Mouse (Mus musculus) adrenal gland, postnatal 14 days (tissue): ENCODE measurements around the gene Tmem106c. TPM values are rescaled to one million over a fixed set of nuclear protein-coding genes. Genes with fewer than 3 reads are reported as not detected.

ENCODE experiments used
- DNase-seq: peaks from one replicate; pipeline ENCODE4 v3.0.0; 2021; ENCODE audit warnings: mixed read lengths
- total RNA-seq: library from RNA; stranded (reverse); gene quantifications from 2 replicates; pipeline ENCODE4 v1.2.3, GENCODE M21; 2021

Gene Tmem106c
- total RNA-seq, 1 experiment from 2014 or later: 40.9 TPM

DNA sequence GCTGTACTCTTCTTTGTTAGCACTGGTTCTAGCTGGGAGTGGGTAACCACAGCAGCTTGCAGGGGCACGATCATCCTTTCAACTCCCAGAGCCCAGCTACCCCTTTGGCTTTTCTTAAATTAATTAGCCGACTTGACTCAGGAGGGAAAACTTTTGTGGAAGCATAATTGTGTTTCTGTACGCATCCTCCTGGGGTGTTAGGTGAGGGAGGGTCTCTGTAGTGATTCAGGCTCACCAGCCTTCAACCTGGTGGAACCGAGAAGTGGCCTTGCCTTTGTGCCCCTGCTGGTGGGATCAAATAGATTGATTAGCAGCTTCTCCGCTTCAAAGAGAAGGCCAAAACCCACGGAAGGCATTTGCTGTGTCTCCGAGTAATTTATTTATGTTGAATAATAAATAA, 36.0 kb downstream of the Tmem106c start:
- no peak for DNase-seq

DNA sequence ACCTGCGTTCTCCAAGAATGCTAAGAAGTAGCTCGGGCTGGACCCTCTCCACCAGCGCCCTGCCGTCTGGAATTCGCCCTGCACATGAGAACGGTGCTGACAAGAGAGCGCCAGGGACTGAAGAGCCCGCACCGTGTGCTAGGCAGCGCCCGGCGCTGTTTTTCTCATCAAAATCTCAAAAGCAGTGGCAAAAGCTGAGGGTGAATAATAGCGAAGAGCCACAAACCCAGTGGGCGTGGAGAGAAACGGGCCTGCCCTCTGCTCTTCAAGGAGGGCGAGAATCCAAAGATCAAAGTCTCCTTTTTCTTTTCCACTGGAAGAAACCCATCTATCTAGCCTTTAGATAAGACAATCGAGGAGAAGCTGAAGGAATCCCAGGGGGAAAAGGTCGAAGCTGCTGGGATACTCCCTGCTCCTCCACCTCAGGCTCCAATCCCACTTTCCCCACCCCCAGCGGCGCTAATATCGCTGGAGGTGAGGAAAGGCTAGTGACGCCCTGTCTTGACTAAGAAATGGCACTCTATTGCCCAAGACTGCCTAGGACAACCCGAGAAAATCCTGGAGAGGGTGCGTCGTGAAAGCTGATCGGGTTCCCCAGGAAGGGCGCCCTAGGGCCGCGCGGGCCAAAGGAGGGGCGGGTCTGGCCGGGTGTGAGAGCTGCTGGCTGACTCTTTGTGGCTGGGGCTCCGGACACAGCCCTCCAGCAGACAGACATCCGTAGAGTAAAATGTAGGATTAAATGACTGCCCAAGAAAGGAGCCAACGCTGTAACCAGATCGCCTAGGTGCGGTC, 37.5 kb downstream of the Tmem106c start:
- DNase-seq: no peak

DNA sequence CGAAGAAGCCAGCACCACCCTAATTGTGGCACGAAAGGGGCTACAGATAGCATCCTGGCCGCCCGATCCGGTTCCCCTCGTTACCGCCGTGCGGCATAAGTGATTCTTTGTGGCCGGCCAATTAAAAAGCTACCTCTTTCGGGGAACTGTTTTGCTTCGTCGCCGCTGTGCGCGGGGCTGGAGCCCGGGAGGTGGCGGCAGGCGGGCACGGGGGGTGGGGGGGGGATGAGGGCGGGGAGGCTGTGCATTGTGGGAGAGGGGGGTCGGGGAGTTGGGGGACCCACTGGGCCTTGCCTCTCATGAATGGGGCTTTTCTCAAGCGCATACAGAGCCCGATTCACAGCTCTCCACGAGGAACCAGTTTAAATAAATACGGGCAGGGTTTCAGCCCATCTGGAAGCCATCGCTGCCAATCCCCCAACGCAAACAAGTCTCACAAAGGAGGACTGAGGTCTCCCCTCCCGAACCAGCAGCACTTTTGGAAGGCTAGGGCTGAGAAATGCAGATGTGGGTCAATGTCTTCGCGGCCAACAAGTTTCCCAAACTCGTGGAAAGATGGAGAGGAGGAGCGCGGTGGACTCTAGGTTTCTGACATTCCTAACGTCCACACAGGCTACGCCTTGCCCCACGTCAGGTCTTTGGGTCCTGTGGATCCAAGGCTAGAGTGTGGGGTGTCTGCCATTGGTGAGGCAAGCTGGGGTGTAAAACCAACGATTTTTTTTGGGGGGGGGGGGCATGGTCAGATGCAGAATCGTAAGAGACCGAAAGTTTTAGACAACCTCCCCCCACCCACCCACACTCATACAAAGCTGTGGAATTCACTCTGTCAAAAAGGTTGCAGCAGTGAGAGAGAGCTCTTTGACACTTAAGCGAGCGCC, 38.4 kb downstream of the Tmem106c start:
- DNase-seq: no peak

DNA sequence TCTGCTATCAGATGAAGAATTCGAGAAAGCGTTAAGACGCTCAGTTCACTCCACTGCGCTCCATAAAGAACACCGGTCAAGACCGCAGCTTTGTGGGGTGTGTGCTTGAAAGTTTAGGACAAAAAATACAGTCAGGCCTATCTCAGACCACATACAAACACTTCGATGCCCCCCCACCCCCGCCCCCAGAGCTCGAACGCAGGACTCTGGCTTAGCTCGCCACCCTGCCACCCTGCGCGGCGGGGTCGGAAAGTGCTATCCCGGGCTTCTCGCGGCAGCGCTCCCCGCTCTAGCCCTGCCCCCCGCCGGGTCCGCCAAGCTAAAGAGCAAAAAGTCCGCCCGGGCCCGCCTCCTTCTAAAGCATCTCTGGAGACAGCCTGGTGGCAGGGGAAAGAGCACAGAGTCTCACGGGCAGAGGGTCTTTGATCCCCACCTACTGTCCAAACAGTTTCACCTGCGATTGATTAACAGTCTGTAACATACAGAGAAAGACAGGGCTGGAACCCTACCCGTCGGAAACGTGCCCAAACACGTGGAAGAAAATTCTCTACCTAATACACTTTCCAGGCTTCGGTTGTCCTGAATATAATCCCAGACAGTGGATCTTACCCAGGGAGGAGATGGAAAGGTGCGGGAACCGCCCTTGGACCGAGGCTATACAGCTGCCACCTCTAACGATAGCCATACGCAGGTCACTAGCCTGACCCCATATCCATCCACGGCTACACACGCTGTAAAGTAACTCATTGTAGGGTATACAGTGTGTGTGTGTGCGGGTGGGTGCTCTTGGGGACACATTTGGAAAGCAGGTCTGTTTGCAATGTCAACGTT, 39.2 kb downstream of the Tmem106c start:
- DNase-seq: peak; percentile 51

DNA sequence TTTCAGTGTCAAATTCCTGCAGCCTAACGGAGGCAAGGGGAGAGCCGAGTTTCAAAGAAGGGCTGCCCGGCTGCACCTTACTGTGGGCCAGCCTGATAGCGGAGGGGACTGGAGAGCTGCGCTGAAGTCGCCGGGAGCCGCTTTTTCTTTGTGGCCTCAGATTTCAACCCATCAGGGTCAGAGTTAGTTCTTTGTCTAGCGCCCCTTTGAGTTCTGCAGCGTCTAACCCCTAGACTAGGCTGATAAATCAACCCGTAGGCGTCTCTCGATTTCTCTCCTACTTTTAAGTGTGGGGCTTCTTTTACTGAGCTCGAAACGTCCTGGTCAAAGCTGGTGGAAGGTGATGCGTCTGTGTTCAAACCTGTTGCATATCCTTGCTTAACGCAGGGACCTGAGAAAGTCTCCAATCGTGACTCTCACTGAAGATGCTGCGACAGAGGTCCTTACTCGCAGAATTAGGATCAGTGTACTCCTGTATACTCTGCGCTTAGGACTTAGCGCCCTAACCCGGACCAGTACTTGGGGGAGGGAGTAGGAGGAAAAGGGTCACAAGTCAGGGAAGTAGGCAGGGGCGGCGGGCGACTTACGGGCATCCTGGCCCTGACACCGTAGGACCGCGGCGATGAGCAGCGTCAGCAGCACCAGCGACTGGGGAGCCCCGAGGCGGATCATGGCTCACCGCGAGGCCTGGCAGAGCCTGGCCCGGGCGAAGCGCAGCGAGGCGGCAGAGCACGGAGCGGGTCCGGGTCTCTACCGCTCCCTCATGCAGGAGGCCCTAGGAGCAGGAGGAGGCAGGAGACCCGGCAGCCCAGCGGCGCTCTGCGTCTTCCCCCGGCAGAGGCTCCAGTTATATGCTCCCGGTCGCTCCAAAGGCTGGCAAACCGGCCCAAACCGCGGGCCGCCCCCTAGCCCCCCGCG, 40.1 kb downstream of the Tmem106c start, which contains the start of gene Col2a1:
TSS of gene Col2a1 (minus strand) at position 874 of the 918 bp plus-strand sequence.
- DNase-seq: peak; percentile 41

DNA sequence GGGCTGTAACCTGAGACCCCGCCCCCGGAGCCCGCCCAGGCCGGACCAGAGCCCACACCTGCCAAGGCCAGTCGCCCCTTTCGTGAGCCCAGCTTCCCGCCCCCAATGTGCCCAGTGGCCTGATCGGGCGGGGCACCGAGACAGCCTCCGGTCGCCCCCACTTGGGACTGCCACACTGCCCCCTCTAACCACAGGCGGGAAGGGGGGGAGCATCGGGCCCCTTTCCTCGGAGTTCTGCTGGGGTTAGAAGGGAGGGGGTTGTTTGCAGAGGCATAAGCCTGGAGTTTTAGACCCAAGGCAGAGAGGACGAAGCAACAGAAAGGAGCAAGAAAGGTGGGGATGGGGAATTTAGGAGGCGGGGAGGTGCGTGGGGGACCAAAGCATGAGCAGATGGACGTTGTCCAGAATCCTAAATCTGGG, 40.8 kb downstream of the Tmem106c start:
- DNase-seq: no peak

DNA sequence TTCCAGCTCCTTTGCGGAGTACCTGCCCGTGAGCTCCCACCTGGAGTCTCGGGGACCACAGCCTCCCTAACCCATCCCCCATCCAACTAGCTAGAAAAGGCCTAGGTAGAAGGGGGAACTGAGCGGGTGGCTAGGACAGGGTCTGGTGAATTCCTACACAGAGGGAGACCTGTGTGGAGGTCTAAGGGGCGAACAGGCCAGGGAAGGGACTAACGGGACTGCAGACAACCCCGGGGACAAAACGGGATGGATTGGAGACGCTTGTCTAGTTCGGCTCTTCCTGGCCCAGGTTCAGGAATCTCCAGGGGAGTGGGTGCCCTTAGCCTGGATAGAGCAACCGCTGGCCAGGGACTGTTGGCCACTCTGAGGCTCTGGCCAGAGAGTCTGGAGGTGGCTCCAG, 41.2 kb downstream of the Tmem106c start:
- DNase-seq: no peak

DNA sequence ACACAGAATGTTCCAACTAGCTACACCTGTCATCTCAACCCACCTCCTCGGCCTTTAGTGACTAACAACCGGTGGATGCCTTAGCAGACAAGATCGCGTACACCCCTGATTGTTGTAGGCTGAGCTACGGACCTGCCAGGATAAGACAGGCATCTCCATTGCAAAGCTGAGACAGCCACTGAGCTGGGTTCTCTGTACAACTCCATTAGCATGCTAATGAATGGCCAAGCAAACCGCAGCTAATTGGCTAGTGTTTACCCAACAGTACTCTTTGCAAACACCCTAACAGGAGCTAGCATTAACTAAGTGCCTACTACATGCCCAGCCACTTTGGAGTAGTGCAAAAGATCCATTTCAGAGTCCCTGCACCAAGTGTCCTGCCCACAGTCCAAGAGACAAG, 48.8 kb downstream of the Tmem106c start:
- no peak for DNase-seq

DNA sequence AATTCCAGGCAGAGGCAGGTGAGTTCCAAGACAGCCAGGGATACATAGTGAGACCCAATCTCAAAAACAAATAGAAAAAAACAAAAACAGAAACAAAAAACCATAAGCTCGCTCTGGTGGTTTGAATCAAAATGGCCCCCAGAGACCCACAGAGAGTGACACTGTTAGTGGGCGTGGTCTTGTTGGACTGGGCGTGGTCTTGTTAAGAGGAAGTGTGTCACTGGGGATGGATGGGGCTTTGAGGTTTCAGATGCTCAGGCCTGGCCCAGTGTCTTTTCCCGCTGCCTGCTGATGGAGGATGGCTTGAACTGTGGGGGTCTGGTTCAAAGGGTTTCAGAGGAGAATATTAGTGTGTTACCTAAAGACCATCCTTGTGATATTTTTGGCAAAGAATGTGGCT, 53.9 kb downstream of the Tmem106c start:
- no peak for DNase-seq

DNA sequence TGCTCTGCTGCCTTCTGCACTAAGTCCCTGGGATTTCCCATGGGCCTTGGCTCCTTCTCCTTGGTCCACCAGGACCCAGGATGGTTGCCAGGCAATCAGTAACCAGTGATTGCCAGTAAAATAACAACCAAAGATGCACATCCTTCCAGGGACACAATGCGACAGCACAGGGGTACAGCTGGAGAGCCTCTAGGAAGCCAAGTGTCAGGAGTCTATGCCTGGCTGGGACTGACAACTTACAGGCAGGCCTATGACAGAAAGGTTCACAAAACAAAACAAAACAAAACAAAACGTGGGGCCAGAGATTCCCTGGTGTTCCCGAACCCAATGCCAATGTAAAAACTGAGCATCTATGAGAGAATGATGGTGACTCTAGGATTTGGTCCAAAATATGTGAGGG, 55.0 kb downstream of the Tmem106c start:
- DNase-seq: no peak

Other genes with a start within 250 kb of the Tmem106c start
- gene Endou, start 232.9 kb upstream of the Tmem106c start, total RNA-seq: 0.90 and 1.1 TPM in 2 replicates
- 22.2 and 24.9 TPM in 2 replicates for gene Rapgef3, start 196.2 kb upstream of the Tmem106c start, total RNA-seq
- gene Slc48a1, start 185.7 kb upstream of the Tmem106c start, total RNA-seq: 68.8 and 76.9 TPM in 2 replicates
- 60.1 and 75.8 TPM in 2 replicates for gene Hdac7, start 119.7 kb upstream of the Tmem106c start, total RNA-seq
- 6.6 and 7.0 TPM in 2 replicates for gene Vdr, start 53.6 kb upstream of the Tmem106c start, total RNA-seq
- 0.23 TPM in 1 of 2 replicates, not detected in the other for gene Col2a1, start 40.5 kb downstream of the Tmem106c start, total RNA-seq
- 66.1 and 72.0 TPM in 2 replicates for gene Pfkm, start 128.4 kb downstream of the Tmem106c start, total RNA-seq
- gene Senp1, start 129.5 kb downstream of the Tmem106c start, total RNA-seq: 17.6 and 21.1 TPM in 2 replicates
- gene Asb8, start 201.4 kb downstream of the Tmem106c start, total RNA-seq: 40.1 and 45.2 TPM in 2 replicates
- 0.70 and 0.94 TPM in 2 replicates for gene Ccdc184, start 203.0 kb downstream of the Tmem106c start, total RNA-seq
- not detected in 2 replicates for gene Olfr288, start 231.3 kb downstream of the Tmem106c start, total RNA-seq